Mouse (Mus musculus) cerebellum, adult 11 months (tissue): ENCODE measurements around the gene Pex16.

ENCODE experiments used
- DNase-seq: peaks from one replicate; pipeline ENCODE4 v3.0.0; 2022

Gene Pex16

GRCm38 (mm10) chr2:92370821-92371805, 3.4 kb upstream of the Pex16 start:
- DNase-seq = peak; percentile 41

- no peak for DNase-seq
These were observed 2.3 kb upstream of the Pex16 start for GRCm38 (mm10) chr2:92371971-92372690.

- DNase-seq = peak; percentile 59
These were observed 1.6 kb upstream of the Pex16 start for GRCm38 (mm10) chr2:92372767-92373436.

- no peak for DNase-seq
These were observed 1.1 kb upstream of the Pex16 start for GRCm38 (mm10) chr2:92373437-92373813.

- peak; percentile 91 for DNase-seq
These were observed 685 bp downstream of the Pex16 start for GRCm38 (mm10) chr2:92375099-92375623.

- no peak for DNase-seq
These were observed 1.3 kb downstream of the Pex16 start for GRCm38 (mm10) chr2:92375788-92376187.

GRCm38 (mm10) chr2:92376300-92376699, 1.8 kb downstream of the Pex16 start:
- DNase-seq = no peak

- peak; percentile 31 for DNase-seq
These were observed 2.8 kb downstream of the Pex16 start for GRCm38 (mm10) chr2:92377320-92377719.

- no peak for DNase-seq
These were observed 5.5 kb downstream of the Pex16 start for GRCm38 (mm10) chr2:92379783-92380494.

GRCm38 (mm10) chr2:92380495-92381050, 6.1 kb downstream of the Pex16 start:
- peak; percentile 24 for DNase-seq

GRCm38 (mm10) chr2:92381161-92381560, 6.7 kb downstream of the Pex16 start:
- DNase-seq = no peak

GRCm38 (mm10) chr2:92381901-92382588, 7.6 kb downstream of the Pex16 start, which contains the start of gene 1700029I15Rik:
1700029I15Rik (plus strand) TSS chr2:92382538.
- DNase-seq = no peak

- DNase-seq = no peak
These were observed 8.3 kb downstream of the Pex16 start for GRCm38 (mm10) chr2:92382759-92383158.

- no peak for DNase-seq
These were observed 9.6 kb downstream of the Pex16 start for GRCm38 (mm10) chr2:92384101-92384500.

GRCm38 (mm10) chr2:92385113-92386051, 10.9 kb downstream of the Pex16 start:
- DNase-seq = no peak

GRCm38 (mm10) chr2:92386821-92387570, 12.5 kb downstream of the Pex16 start:
- DNase-seq = no peak

- DNase-seq = no peak
These were observed 13.2 kb downstream of the Pex16 start for GRCm38 (mm10) chr2:92387646-92388045.

- no peak for DNase-seq
These were observed 13.6 kb downstream of the Pex16 start for GRCm38 (mm10) chr2:92388081-92388517.
